Mouse (Mus musculus) E14TG2a.4 (cell line): ENCODE results near the gene Ankrd44.

Source experiments
- CTCF ChIP-seq: conservative IDR thresholded peaks from 2 replicates; pipeline ENCODE4 v1.5.1; 2014; ENCODE audit warnings: low read length
- POU5F1 ChIP-seq: IDR thresholded peaks from 2 replicates; pipeline ENCODE4 v1.6.1; 2014; ENCODE audit warnings: low read length, borderline replicate concordance

DNA sequence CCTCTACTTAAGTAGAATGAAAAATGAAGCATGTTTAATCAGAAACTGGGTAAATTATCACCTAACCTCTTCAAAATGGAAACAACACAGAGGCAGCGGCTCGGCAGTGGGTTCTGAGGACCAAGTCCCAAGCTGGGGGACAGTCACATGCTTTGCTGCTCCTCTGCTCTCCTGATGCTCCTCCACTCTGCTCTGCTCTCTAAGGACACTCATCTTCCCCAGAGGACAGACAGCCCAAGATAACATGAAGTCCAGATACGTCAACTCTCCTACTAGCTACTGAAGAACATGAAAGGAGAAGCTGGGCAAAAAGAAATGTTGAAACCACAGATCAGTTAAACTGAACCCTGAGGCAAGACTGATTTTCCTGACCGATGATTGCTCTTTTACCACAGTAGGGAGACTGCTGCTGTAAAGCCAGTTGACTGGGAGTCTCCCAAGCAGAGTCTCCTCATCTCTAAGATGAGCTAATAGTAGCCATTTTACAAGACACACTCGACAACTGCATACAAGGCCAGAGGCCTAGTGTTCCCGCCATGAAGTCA is 90.5 kb downstream of the Ankrd44 start:
- TF ChIP-seq CTCF = no peak
- no peak for TF ChIP-seq POU5F1
